Mouse (Mus musculus) small intestine, adult 2 months (tissue): ENCODE results near the gene Pla2g5.
"Not testable (repeated sequence)": the region's sequence is repeated elsewhere in the genome, so short reads cannot be mapped to it uniquely, and the experiment has no call there.

ENCODE experiments used
- CTCF ChIP-seq: fragments of 200-500 bp; IDR thresholded peaks from 2 replicates; pipeline ENCODE4 v1.5.1; 2012; ENCODE audit warnings: low read depth, mild to moderate bottlenecking, control low read depth, inconsistent platforms, low read length, moderate library complexity, mixed read lengths; ENCODE audit not compliant: insufficient replicate concordance, insufficient read length; ENCODE audit errors: extremely low read depth
- POLR2A ChIP-seq: fragments of 200-500 bp; IDR thresholded peaks from 2 replicates; pipeline ENCODE4 v1.6.1; 2012; ENCODE audit warnings: low read depth, mild to moderate bottlenecking, control low read depth, inconsistent platforms, low read length, moderate library complexity

DNA sequence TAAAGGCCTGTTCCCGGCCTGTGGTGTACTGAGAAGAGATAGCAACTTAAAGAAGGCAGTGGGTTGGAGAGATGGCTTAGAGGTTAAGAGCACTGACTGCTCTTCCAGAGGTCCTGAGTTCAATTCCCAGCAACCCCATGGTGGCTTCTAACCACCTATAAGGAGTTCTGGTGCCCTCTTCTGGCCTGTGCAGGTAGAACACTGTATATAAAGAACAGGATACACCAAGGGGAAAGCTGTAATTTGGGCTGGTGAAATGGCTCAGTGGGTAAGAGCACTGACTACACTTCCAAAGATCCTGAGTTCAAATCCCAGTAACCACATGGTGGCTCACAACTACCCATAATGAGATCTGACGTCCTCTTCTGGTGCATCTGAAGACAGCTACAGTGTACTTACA is 39.1 kb downstream of the Pla2g5 start:
- TF ChIP-seq CTCF = peak; percentile 10; the same call in 1 of the 2 replicates
- TF ChIP-seq POLR2A = not testable (repeated sequence)
